Mouse (Mus musculus): ENCODE data around the gene Baz2b. TPM values are rescaled to one million over a fixed set of nuclear protein-coding genes. Genes with fewer than 3 reads are reported as not detected.

Baz2b gene
- polyA plus RNA-seq, 1 experiment: 59.0 TPM

DNA sequence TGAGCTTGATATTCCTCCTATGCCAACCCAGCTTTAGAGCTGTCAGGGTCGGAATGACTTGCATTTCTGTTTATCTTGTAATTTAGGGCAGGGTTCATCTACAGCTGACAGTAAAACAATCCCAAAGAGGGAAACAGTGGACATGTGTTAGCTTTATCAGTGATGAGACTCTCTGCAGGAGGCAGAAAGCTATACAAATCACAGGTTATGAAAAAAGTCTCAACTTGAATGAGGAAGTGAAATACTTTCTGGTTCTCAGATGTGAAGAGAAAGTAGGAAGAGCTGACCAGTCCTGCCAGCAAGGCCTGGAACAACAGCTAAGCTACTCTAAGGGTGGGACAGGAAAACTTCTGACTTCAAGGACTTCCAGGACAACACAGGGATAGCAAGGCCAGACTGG lies 163.6 kb downstream of the Baz2b start:
- H3K4me3 ChIP-seq (ENCODE audit: insufficient read depth, low read depth, low read length): no peak overlapping the region
- peak overlapping the region; percentile 66 for H3K27ac ChIP-seq (replicated peaks; ENCODE audit: low read depth, low read length)
- peaks cover 17% of the 10 kb centered on the region for H3K4me1 ChIP-seq (ENCODE audit: control insufficient read depth, insufficient read depth, insufficient read length, low read length)

DNA sequence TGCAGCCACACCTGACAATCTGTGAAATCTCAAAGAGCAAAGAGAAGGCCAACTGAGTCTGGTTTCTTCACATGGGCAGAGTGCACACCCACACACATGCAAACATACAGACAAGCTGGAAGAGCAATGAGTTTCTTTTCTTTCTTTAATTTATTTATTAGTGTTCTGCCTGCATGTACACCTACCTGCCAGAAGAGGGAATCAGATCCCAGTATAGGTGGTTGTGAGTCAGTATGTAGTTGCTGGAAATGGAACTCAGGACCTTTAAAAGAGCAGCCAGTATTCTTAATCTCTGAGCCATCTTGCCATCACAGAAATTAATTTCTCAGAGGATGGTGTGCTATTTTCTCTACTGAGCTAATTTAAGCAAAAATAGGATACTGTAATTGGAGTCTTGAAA lies 164.7 kb downstream of the Baz2b start:
- Histone ChIP-seq H3K4me3 (ENCODE audit: insufficient read depth, low read depth, low read length) (no peak overlapping the region), H3K4me1 (ENCODE audit: control insufficient read depth, insufficient read depth, insufficient read length, low read length) (peaks cover 10% of the 10 kb centered on the region), H3K27ac (replicated peaks; ENCODE audit: low read depth, low read length) (no peak overlapping the region)

GRCm38 (mm10) chr2:60044540-60044939 lies 165.1 kb downstream of the Baz2b start:
- no peak overlapping the region for H3K4me3 ChIP-seq (ENCODE audit: insufficient read depth, low read depth, low read length)
- no peak overlapping the region for H3K27ac ChIP-seq (replicated peaks; ENCODE audit: low read depth, low read length)
- H3K4me1 ChIP-seq (ENCODE audit: control insufficient read depth, insufficient read depth, insufficient read length, low read length): peaks cover 10% of the 10 kb centered on the region

GRCm38 (mm10) chr2:60042699-60043098 lies 166.9 kb downstream of the Baz2b start:
- Histone ChIP-seq H3K27ac (replicated peaks; ENCODE audit: low read depth, low read length) (no peak overlapping the region), H3K4me3 (ENCODE audit: insufficient read depth, low read depth, low read length) (no peak overlapping the region), H3K4me1 (ENCODE audit: control insufficient read depth, insufficient read depth, insufficient read length, low read length) (peaks cover 10% of the 10 kb centered on the region)

GRCm38 (mm10) chr2:60041485-60042274 lies 168.0 kb downstream of the Baz2b start:
- H3K4me3 ChIP-seq (ENCODE audit: insufficient read depth, low read depth, low read length): no peak overlapping the region
- H3K27ac ChIP-seq (replicated peaks; ENCODE audit: low read depth, low read length): no peak overlapping the region
- peaks cover 9% of the 10 kb centered on the region for H3K4me1 ChIP-seq (ENCODE audit: control insufficient read depth, insufficient read depth, insufficient read length, low read length)

DNA sequence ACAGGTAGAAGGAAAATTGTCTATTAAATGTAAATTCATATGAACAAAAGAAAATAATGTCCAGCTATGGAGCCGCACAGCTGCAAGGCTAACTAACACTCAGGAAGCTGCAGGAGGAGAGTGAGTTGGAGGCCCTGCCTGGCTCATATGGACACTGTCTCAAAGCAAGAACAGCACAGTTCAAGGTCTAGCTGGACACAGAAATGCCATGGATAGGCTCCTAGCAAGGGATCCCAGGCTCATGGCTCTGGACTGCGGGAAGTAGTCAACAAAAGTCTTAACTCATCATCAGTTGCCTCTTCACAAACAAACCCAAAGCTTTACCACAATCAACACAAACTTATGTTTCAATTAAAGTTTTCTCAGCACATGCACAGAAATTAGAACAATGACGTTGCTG lies 169.5 kb downstream of the Baz2b start:
- H3K27ac ChIP-seq (replicated peaks; ENCODE audit: low read depth, low read length): no peak overlapping the region
- H3K4me1 ChIP-seq (ENCODE audit: control insufficient read depth, insufficient read depth, insufficient read length, low read length): peaks cover 5% of the 10 kb centered on the region
- no peak overlapping the region for H3K4me3 ChIP-seq (ENCODE audit: insufficient read depth, low read depth, low read length)

- peak overlapping the region; percentile 19 for H3K27ac ChIP-seq (replicated peaks; ENCODE audit: low read depth, low read length)
- 0 out of 2 replicates have a peak, but pooled peaks cover 2% of the 10 kb centered on the region for H3K4me1 ChIP-seq (ENCODE audit: control insufficient read depth, insufficient read depth, insufficient read length, low read length)
- H3K4me3 ChIP-seq (ENCODE audit: insufficient read depth, low read depth, low read length): peak overlapping the region; percentile 46
Observed at GRCm38 (mm10) chr2:60037011-60037551, 172.6 kb downstream of the Baz2b start.

DNA sequence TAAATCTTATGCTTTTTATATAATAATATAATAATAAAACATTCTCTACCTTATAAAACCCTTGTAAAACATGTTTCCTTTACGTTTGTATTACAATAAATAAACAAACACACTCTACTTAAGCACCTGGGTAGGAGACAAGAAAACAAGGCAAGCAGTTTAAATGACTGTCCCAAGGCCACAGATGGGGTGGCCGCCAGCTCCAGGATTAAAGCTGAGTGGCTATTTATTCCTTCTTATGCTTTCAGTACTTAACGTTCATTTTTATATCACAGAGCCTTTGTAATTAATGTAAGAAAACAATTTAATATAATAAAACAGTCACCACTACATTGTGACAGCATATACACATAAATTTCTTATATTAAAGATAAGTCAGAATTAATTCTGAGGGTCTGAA lies 173.3 kb downstream of the Baz2b start:
- Histone ChIP-seq H3K4me1 (ENCODE audit: control insufficient read depth, insufficient read depth, insufficient read length, low read length) (0 out of 2 replicates have a peak, but pooled peaks cover 2% of the 10 kb centered on the region), H3K27ac (replicated peaks; ENCODE audit: low read depth, low read length) (no peak overlapping the region), H3K4me3 (ENCODE audit: insufficient read depth, low read depth, low read length) (no peak overlapping the region)

- Histone ChIP-seq H3K4me1 (ENCODE audit: control insufficient read depth, insufficient read depth, insufficient read length, low read length) (no peaks in the 10 kb centered on the region), H3K27ac (replicated peaks; ENCODE audit: low read depth, low read length) (no peak overlapping the region), H3K4me3 (ENCODE audit: insufficient read depth, low read depth, low read length) (no peak overlapping the region)
Observed at GRCm38 (mm10) chr2:60030991-60031390, 178.6 kb downstream of the Baz2b start.

GRCm38 (mm10) chr2:60029020-60029419 lies 180.6 kb downstream of the Baz2b start:
- Histone ChIP-seq H3K4me1 (ENCODE audit: control insufficient read depth, insufficient read depth, insufficient read length, low read length) (no peaks in the 10 kb centered on the region), H3K4me3 (ENCODE audit: insufficient read depth, low read depth, low read length) (no peak overlapping the region), H3K27ac (replicated peaks; ENCODE audit: low read depth, low read length) (no peak overlapping the region)

DNA sequence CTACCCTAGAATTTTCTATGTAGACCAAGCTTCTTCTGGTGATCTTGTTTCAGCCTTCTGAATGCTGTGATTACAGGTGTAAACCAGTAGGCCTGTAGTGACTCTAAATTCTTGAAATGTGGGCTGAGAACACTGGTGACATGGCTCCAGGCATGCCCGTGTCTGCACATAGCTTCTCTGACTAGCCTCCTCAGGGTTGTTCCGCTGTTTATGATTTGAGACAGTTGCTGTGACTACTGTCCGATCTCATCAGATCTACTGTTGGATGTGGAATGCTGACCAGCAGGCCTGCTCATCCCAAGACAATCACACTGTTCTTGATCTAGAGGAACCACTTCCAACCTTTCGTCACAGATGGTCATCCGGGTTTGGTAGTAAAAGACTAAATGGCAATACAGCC lies 182.5 kb downstream of the Baz2b start:
- no peaks in the 10 kb centered on the region for H3K4me1 ChIP-seq (ENCODE audit: control insufficient read depth, insufficient read depth, insufficient read length, low read length)
- no peak overlapping the region for H3K4me3 ChIP-seq (ENCODE audit: insufficient read depth, low read depth, low read length)
- no peak overlapping the region for H3K27ac ChIP-seq (replicated peaks; ENCODE audit: low read depth, low read length)

DNA sequence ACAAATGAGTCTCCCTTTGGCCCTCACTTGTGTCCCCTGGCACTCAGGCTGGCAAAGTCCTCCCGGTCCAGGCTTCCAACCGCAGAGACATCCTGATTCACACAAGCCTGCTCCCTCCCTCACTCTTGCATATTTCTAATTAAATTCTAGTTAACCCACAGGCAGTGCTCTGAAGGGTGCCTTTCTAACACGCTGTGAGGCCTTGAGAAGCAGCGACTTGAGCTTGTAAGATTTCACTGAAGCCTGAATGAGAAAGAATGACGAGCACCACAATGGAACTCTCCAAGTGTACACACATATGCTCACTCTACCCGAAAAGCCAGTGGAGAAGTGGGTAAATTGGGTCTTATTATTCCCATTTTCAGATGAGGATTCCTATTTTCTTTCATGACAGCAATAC lies 183.1 kb downstream of the Baz2b start:
- Histone ChIP-seq H3K4me1 (ENCODE audit: control insufficient read depth, insufficient read depth, insufficient read length, low read length) (peaks cover 1% of the 10 kb centered on the region; the same call in 1 of the 2 replicates), H3K4me3 (ENCODE audit: insufficient read depth, low read depth, low read length) (no peak overlapping the region), H3K27ac (replicated peaks; ENCODE audit: low read depth, low read length) (no peak overlapping the region)

GRCm38 (mm10) chr2:60023777-60024176 lies 185.9 kb downstream of the Baz2b start:
- Histone ChIP-seq H3K4me1 (ENCODE audit: control insufficient read depth, insufficient read depth, insufficient read length, low read length) (peaks cover 2% of the 10 kb centered on the region; the same call in 1 of the 2 replicates), H3K27ac (replicated peaks; ENCODE audit: low read depth, low read length) (no peak overlapping the region), H3K4me3 (ENCODE audit: insufficient read depth, low read depth, low read length) (no peak overlapping the region)

DNA sequence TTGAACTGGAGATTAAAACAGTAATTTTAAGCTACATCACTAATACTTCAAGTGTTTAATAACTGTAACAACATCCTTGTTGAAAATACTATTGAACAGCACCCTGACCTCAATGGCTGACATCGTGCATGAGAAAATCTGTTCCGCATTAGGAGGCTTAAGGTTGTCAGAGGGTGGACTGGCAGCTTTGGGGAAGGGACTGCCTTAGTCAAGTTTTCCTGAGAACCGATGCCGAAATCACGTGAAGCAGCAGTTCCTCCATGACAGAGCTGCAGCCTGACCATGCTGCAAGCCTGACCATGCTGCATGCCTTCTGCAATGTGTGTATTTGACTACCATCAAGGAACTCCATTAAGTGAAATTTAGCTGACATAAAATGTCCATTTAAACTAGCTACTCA lies 188.1 kb downstream of the Baz2b start:
- no peak overlapping the region for H3K27ac ChIP-seq (replicated peaks; ENCODE audit: low read depth, low read length)
- no peak overlapping the region for H3K4me3 ChIP-seq (ENCODE audit: insufficient read depth, low read depth, low read length)
- peaks cover 2% of the 10 kb centered on the region; the same call in 1 of the 2 replicates for H3K4me1 ChIP-seq (ENCODE audit: control insufficient read depth, insufficient read depth, insufficient read length, low read length)

GRCm38 (mm10) chr2:60021138-60021537 lies 188.5 kb downstream of the Baz2b start:
- no peak overlapping the region for H3K4me3 ChIP-seq (ENCODE audit: insufficient read depth, low read depth, low read length)
- H3K27ac ChIP-seq (replicated peaks; ENCODE audit: low read depth, low read length): no peak overlapping the region
- H3K4me1 ChIP-seq (ENCODE audit: control insufficient read depth, insufficient read depth, insufficient read length, low read length): peaks cover 2% of the 10 kb centered on the region; the same call in 1 of the 2 replicates

Measured in brown adipose tissue, adult 24 weeks (tissue).